Mouse (Mus musculus): ENCODE data around the gene Arhgap31. TPM values are rescaled to one million over a fixed set of nuclear protein-coding genes. Genes with fewer than 3 reads are reported as not detected.
A peak's percentile ranks its signal among the peaks of the same experiment; 100 is the strongest.

The Arhgap31 gene
- polyA plus RNA-seq, 1 experiment from 2014 or later: 5.4 TPM

DNA sequence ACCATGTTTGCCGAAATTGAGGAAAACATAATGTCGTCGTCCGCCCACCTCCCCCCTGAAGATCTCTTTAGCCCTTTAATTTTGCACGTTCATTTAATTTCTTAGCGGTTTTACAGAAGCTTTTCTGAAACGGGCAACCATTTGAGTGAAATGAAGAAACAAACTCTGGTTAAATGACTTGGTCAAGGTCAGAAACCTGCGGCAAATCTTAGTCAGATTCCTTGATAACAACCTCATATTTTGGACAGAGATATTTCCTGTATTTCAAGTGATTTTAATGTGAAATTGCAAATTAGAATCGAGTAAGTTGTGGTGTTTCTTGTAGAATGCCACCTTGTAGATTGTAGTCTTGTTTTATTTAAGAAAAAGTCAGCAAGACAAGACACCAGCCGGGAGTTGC, 149.6 kb downstream of the Arhgap31 start:
- no peaks in the 10 kb centered on the region for H3K27me3 ChIP-seq (ENCODE audit: control insufficient read depth, insufficient read depth, low read length)
- no peaks in the 10 kb centered on the region for H3K9me3 ChIP-seq (ENCODE audit: control insufficient read depth, low read length)
- peak overlapping the region; percentile 96 for H3K4me3 ChIP-seq (ENCODE audit: low read depth, low read length)
- no peak overlapping the region for H3K27ac ChIP-seq (replicated peaks; ENCODE audit: low read depth, low read length)
- no peaks in the 10 kb centered on the region for H3K4me1 ChIP-seq (ENCODE audit: control insufficient read depth, insufficient read depth, low read length)
- ATAC-seq (ENCODE audit: insufficient number of reproducible peaks, low FRiP score, low TSS enrichment, low read depth) (no peak), DNase-seq (ENCODE audit: low spot score) (no peak)
- peaks cover 3% of the 10 kb centered on the region; the same call in 1 of the 2 replicates for H3K36me3 ChIP-seq (ENCODE audit: control insufficient read depth, insufficient read depth, low read length)
- H3K9ac ChIP-seq (ENCODE audit: low read length): peak overlapping the region; percentile 96
- peak overlapping the region; percentile 55 for H3K4me2 ChIP-seq (ENCODE audit: low read depth, severe bottlenecking)
- 36% methylated on average over 10 of the region's 10 CpGs for WGBS

DNA sequence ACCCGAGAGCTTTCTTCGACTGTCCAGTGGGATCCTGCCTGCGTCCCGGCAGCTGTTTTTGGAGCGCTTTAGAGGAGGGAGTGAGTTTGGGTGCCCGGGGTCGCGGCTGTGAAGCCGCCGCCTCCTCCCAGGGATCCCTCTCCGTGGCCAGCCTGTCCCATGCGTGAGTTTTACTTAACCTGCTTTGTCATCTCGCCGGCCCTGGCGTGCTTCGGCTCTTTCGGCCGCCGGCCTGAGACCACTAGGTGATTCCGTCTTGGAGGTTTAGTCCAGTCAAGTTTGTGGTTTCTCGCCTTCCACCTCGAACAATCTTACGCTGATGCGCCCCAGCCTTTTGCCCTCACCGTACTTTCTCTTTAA, 150.1 kb downstream of the Arhgap31 start:
- Histone ChIP-seq H3K4me3 (ENCODE audit: low read depth, low read length) (peak overlapping the region; percentile 96), H3K27ac (replicated peaks; ENCODE audit: low read depth, low read length) (peak overlapping the region; percentile 47; the same call in 1 of the 2 replicates), H3K36me3 (ENCODE audit: control insufficient read depth, insufficient read depth, low read length) (peaks cover 2% of the 10 kb centered on the region; the same call in 1 of the 2 replicates), H3K4me2 (ENCODE audit: low read depth, severe bottlenecking) (peak overlapping the region; percentile 55), H3K4me1 (ENCODE audit: control insufficient read depth, insufficient read depth, low read length) (no peaks in the 10 kb centered on the region), H3K27me3 (ENCODE audit: control insufficient read depth, insufficient read depth, low read length) (no peaks in the 10 kb centered on the region), H3K9ac (ENCODE audit: low read length) (peak overlapping the region; percentile 96), H3K9me3 (ENCODE audit: control insufficient read depth, low read length) (no peaks in the 10 kb centered on the region)
- ATAC-seq (ENCODE audit: insufficient number of reproducible peaks, low FRiP score, low TSS enrichment, low read depth) (peak; percentile 85), DNase-seq (ENCODE audit: low spot score) (no peak)
- 0% methylated on average over 25 of the region's 25 CpGs for WGBS

DNA sequence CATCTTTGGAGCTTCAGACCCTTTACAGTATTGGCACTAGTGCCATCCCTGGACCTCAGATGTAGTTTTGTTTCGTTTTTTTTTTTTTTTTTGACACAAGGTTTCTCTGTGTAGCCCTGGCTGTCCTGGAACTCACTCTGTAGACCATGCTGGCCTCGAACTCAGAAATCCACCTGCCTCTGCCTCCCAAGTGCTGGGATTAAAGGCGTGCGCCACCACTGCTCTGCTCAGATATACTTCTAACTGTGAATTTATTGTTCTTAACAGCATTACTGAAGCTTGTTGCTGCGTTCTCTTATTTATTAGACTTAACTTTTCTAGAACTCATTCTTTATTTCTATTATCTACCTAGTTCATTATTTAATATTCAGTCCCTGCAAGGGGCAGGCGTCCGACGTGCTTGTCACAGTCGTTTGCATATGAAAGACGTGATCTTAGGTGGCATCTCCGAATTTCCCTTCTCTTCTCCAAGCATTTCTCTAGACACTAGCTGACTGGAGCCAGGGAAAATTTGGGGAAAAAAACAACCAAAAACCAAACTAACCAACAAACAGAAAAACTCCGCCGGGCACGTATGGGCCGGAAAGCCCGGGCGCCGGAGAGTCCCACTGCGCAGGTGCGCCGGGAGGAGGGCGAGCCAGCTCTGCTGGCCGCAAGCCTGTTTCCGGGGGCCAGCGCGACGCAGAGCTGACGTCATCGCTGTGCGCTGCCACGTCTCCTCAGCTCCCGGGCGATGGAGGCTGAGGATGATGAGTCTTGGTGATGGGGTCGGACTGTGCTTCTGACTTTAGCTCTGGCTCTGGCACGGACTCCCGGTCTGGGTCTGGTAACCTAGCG, 150.7 kb downstream of the Arhgap31 start:
- Histone ChIP-seq H3K9ac (ENCODE audit: low read length) (peak overlapping the region; percentile 96), H3K9me3 (ENCODE audit: control insufficient read depth, low read length) (no peaks in the 10 kb centered on the region), H3K36me3 (ENCODE audit: control insufficient read depth, insufficient read depth, low read length) (peaks cover 2% of the 10 kb centered on the region; the same call in 1 of the 2 replicates), H3K4me3 (ENCODE audit: low read depth, low read length) (peak overlapping the region; percentile 96), H3K4me1 (ENCODE audit: control insufficient read depth, insufficient read depth, low read length) (no peaks in the 10 kb centered on the region), H3K27ac (replicated peaks; ENCODE audit: low read depth, low read length) (peak overlapping the region; percentile 47; the same call in 1 of the 2 replicates), H3K27me3 (ENCODE audit: control insufficient read depth, insufficient read depth, low read length) (no peaks in the 10 kb centered on the region), H3K4me2 (ENCODE audit: low read depth, severe bottlenecking) (peak overlapping the region; percentile 55)
- DNase-seq (ENCODE audit: low spot score): peak; percentile 97
- 9% methylated on average over 37 of the region's 37 CpGs for WGBS
- ATAC-seq (ENCODE audit: insufficient number of reproducible peaks, low FRiP score, low TSS enrichment, low read depth): peak; percentile 97

DNA sequence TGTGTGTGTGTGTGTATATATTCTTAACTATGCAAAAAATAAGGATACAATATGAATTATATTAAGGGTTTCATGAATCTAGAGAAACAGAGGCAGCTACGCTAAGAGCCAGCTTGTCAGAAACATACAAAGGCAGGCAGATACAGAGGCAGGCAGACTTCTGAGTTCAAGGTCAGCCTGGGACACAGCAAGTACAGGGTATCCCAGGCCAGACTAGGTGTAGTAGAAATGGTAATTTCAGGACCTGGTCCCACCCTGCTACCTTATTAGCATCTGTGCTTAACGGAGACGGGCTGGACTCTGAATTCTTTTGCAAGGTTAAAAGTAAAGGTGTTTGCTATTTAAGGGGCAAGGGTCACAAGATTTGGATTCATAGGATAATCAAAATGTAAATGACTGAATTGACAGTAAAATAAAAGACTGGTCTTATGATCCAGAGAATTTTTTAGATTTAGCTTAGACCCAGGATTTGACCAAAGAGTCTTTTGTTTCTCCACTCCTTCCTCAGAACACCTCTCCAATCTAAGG, 154.8 kb downstream of the Arhgap31 start, which contains the start of gene Tmem39a:
TSS of gene Tmem39a (plus strand) at position 478 of the 528 bp plus-strand sequence.
- Histone ChIP-seq H3K27ac (replicated peaks; ENCODE audit: low read depth, low read length) (no peak within 1 kb of the TSS), H3K27me3 (ENCODE audit: control insufficient read depth, insufficient read depth, low read length) (no peaks in the 10 kb centered on the region), H3K9me3 (ENCODE audit: control insufficient read depth, low read length) (no peaks in the 10 kb centered on the region), H3K9ac (ENCODE audit: low read length) (no peak within 1 kb of the TSS), H3K36me3 (ENCODE audit: control insufficient read depth, insufficient read depth, low read length) (no peaks in the 10 kb centered on the region), H3K4me2 (ENCODE audit: low read depth, severe bottlenecking) (no peak within 1 kb of the TSS), H3K4me3 (ENCODE audit: low read depth, low read length) (no peak within 1 kb of the TSS), H3K4me1 (ENCODE audit: control insufficient read depth, insufficient read depth, low read length) (no peaks in the 10 kb centered on the region)
- ATAC-seq (ENCODE audit: insufficient number of reproducible peaks, low FRiP score, low TSS enrichment, low read depth) (no peak), DNase-seq (ENCODE audit: low spot score) (no peak)
- WGBS: 83% methylated on average over 3 of the region's 3 CpGs

DNA sequence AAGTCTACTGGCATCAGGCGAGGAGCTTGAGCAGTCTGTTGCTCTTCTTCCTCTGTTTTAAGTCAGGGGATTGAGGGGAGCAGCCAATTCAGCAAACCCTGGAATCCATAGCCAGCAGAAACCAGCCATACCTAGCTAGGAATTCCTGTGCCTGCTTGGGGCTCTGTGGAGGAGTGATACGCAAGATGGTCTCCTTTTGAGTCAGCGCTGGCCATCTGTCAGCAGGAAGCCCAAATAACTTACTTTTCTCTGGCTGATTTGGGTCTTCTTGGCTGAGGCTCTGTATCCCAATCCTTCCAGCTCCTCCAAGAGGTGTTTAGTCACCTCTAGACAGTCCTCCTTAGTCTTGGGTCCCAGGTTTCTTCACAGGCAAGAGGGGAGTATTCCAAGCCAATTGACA, 157.1 kb downstream of the Arhgap31 start:
- no peak for ATAC-seq (ENCODE audit: insufficient number of reproducible peaks, low FRiP score, low TSS enrichment, low read depth)
- Histone ChIP-seq H3K4me1 (ENCODE audit: control insufficient read depth, insufficient read depth, low read length) (no peaks in the 10 kb centered on the region), H3K9me3 (ENCODE audit: control insufficient read depth, low read length) (no peaks in the 10 kb centered on the region), H3K4me2 (ENCODE audit: low read depth, severe bottlenecking) (no peak overlapping the region), H3K9ac (ENCODE audit: low read length) (no peak overlapping the region), H3K27ac (replicated peaks; ENCODE audit: low read depth, low read length) (no peak overlapping the region), H3K36me3 (ENCODE audit: control insufficient read depth, insufficient read depth, low read length) (no peaks in the 10 kb centered on the region), H3K4me3 (ENCODE audit: low read depth, low read length) (no peak overlapping the region), H3K27me3 (ENCODE audit: control insufficient read depth, insufficient read depth, low read length) (no peaks in the 10 kb centered on the region)
- 87% methylated on average over 3 of the region's 3 CpGs for WGBS
- DNase-seq (ENCODE audit: low spot score): no peak

DNA sequence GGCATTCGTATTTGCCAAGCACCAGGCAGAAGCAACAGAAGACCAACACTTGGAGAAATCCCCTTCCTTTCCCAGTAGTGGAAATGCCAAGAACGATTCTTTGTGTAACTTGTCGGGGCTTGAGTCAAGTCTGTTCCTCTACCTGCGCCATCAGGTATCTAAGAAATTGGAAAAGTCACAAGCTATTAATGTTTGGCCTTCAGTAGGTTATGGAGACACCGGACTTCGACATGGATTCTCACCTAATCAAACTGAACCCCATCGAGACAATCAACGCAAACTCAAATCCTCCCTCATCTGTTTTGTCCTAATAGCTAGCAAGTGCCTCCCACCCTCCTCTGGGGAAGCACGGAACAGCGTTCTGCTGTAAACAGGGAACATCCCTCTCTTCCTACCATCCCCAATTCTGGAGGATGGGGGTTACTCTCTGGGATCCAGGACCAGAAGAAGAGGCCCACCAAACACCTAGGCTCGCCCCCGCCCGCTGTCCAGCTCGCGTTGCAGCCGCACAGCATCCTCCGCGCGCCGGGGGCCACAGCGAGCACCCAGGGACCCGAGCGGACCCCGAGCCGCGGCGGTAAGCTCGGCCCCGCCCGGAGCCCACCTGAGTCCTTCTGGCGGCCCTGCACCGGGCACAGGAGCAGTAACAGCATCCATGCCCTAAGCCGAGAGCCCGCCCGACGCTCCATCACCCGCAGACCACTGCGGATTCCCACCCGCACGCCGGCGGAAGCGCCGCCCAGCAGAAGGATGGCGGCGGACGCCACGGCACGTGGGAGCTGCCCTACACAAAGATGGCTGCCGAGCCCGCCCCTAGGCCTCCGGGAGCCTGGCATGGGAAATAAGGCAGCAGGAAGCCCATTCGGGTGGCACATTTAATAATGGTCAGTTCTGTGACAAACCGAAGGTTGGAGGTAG, 163.3 kb downstream of the Arhgap31 start, which contains the start of gene Poglut1:
TSS of gene Poglut1 (minus strand) at position 780 of the 918 bp plus-strand sequence.
- peak within 1 kb of the TSS; percentile 80 for H3K4me3 ChIP-seq (ENCODE audit: low read depth, low read length)
- H3K9ac ChIP-seq (ENCODE audit: low read length): peak within 1 kb of the TSS; percentile 93
- no peaks in the 10 kb centered on the region for H3K9me3 ChIP-seq (ENCODE audit: control insufficient read depth, low read length)
- H3K36me3 ChIP-seq (ENCODE audit: control insufficient read depth, insufficient read depth, low read length): no peaks in the 10 kb centered on the region
- peak; percentile 85 for DNase-seq (ENCODE audit: low spot score)
- no peaks in the 10 kb centered on the region for H3K27me3 ChIP-seq (ENCODE audit: control insufficient read depth, insufficient read depth, low read length)
- H3K4me2 ChIP-seq (ENCODE audit: low read depth, severe bottlenecking): peak within 1 kb of the TSS; percentile 74
- H3K4me1 ChIP-seq (ENCODE audit: control insufficient read depth, insufficient read depth, low read length): peaks cover 7% of the 10 kb centered on the region; the same call in 1 of the 2 replicates
- ATAC-seq (ENCODE audit: insufficient number of reproducible peaks, low FRiP score, low TSS enrichment, low read depth): peak; percentile 92
- no peak within 1 kb of the TSS; the same call in 1 of the 2 replicates for H3K27ac ChIP-seq (replicated peaks; ENCODE audit: low read depth, low read length)
- WGBS: 3% methylated on average over 54 of the region's 54 CpGs

Data from limb, embryonic 11.5 days (tissue).